Mouse (Mus musculus) embryonic fibroblast, embryonic 13.5 days (primary cell): Measurements from ENCODE around the gene Erlin1. TPM values are rescaled to one million over a fixed set of nuclear protein-coding genes. Genes with fewer than 3 reads are reported as not detected.

Source experiments
- H3K27ac ChIP-seq: 2 replicates; pipeline ENCODE4 v1.5.1; 2012; ENCODE audit warnings: low read length, control low read depth, inconsistent platforms; ENCODE audit not compliant: insufficient read depth
- H3K4me1 ChIP-seq: 2 replicates; pipeline ENCODE4 v1.6.1; 2011; ENCODE audit warnings: low read length; ENCODE audit not compliant: control insufficient read depth, insufficient read depth
- H3K4me3 ChIP-seq: 2 replicates; pipeline ENCODE4 v1.5.1; 2011; ENCODE audit warnings: mild to moderate bottlenecking, control low read depth, low read length; ENCODE audit not compliant: insufficient read depth
- CTCF ChIP-seq: IDR thresholded peaks from 2 replicates; pipeline ENCODE4 v1.5.1; 2011; ENCODE audit warnings: mild to moderate bottlenecking, control low read depth, low read length, moderate library complexity, borderline replicate concordance; ENCODE audit not compliant: insufficient read depth
- POLR2A ChIP-seq: IDR thresholded peaks from 2 replicates; pipeline ENCODE4 v1.6.1; 2011; ENCODE audit warnings: low read depth, mild to moderate bottlenecking, control low read depth, low read length, moderate library complexity
- polyA plus RNA-seq: library from polyadenylated mRNA; stranded (reverse); fragments of >200 nt; gene quantifications from 2 replicates; pipeline ENCODE4 v1.2.4, GENCODE M21; 2011; ENCODE audit warnings: low read depth; ENCODE audit not compliant: missing spikeins, insufficient read length

Erlin1 gene
- polyA plus RNA-seq, 1 experiment = 49.2 TPM

DNA sequence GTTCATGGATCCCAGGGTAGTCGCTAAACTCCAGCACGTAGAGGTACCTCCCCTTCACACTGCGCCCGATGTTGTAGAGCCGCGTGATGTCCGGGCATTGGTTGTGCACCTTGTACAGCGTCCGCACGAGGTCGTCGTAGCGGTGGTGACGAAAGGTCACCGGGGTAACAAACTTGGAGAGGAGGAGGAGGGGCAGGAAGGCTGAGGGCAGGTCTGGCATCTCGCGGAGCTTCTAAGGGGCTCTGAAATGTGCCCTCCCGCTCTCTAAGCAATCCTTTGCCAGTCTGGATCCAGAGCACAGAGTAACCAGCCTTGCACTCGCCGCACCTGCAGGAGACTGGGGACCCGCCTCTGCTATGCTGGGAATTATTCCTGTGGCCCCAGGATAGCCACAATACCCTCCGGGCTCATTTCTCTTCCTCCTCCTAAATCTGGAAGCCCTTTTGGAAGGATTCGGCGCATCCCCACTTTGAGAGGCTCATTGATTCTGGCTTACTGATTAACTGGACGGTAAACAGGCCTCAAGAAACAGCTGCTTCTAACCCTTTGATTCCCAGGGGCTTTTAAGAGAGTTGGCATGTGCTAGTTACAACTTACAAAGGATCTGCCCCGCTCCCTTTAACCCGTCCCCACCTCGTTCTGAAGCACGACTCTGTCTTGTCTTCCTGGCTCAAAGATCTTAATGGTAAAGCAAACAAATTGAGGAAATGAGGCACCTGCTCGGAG lies 83.4 kb downstream of the Erlin1 start, which contains the start of gene Cpn1:
Gene Cpn1, minus strand, starts transcription at position 488 of the 726 bp plus-strand sequence.
- H3K4me1 ChIP-seq = no peaks in the 10 kb centered on the region
- H3K27ac ChIP-seq = no peak within 1 kb of the TSS
- TF ChIP-seq CTCF = no peak
- TF ChIP-seq POLR2A = no peak
- no peak within 1 kb of the TSS for H3K4me3 ChIP-seq

Other genes starting within 250 kb of the Erlin1 start
- 12.1 and 13.3 TPM in 2 replicates for gene Dnmbp, start 129.6 kb downstream of the Erlin1 start, polyA plus RNA-seq
- gene Cpn1, start 83.2 kb downstream of the Erlin1 start, polyA plus RNA-seq = not detected in 2 replicates
- gene Cyp2c23, start 40.6 kb downstream of the Erlin1 start, polyA plus RNA-seq = not detected in 2 replicates
- gene Chuk, start 37.7 kb upstream of the Erlin1 start, polyA plus RNA-seq = 64.4 and 75.7 TPM in 2 replicates
- gene Cwf19l1, start 66.1 kb upstream of the Erlin1 start, polyA plus RNA-seq = 18.0 and 18.9 TPM in 2 replicates
- 58.1 and 70.9 TPM in 2 replicates for gene Bloc1s2, start 76.7 kb upstream of the Erlin1 start, polyA plus RNA-seq
- not detected in 2 replicates for gene Pkd2l1, start 122.7 kb upstream of the Erlin1 start, polyA plus RNA-seq
- 0.17 and 0.23 TPM in 2 replicates for gene Scd3, start 133.5 kb upstream of the Erlin1 start, polyA plus RNA-seq
- gene Scd2, start 223.9 kb upstream of the Erlin1 start, polyA plus RNA-seq = 442 and 478 TPM in 2 replicates